Mouse (Mus musculus) liver, adult 2 months (tissue): ENCODE measurements at regions not wholly inside any gene's neighbourhood (a gene's known extent, or its start where the extent isn't known, plus 50 kb on each side); places are given as distances from the start of the nearest gene placed in this dataset.
A peak's percentile ranks its signal among the peaks of the same experiment; 100 is the strongest.

ENCODE experiments used
- DNase-seq: peaks from one replicate; pipeline ENCODE4 v3.0.0-alpha.2; 2011; ENCODE audit warnings: low read depth, low spot score; ENCODE audit errors: extremely low read depth
- H3K27ac ChIP-seq: fragments of 200-500 bp; replicated peaks from 2 replicates; pipeline ENCODE4 v1.5.1; 2012; ENCODE audit warnings: low read depth, mild to moderate bottlenecking, control low read depth, inconsistent platforms, low read length; ENCODE audit not compliant: insufficient read depth
- H3K27me3 ChIP-seq: fragments of 200-500 bp; 2 replicates; pipeline ENCODE4 v1.6.1; 2012; ENCODE audit warnings: mild to moderate bottlenecking, moderate library complexity, low read length, inconsistent platforms; ENCODE audit not compliant: control insufficient read depth, insufficient read depth
- H3K36me3 ChIP-seq: fragments of 200-500 bp; 2 replicates; pipeline ENCODE4 v1.6.1; 2012; ENCODE audit warnings: low read length, inconsistent platforms; ENCODE audit not compliant: control insufficient read depth, insufficient read depth
- H3K4me1 ChIP-seq: fragments of 200-500 bp; 2 replicates; pipeline ENCODE4 v1.6.1; 2011; ENCODE audit warnings: low read length; ENCODE audit not compliant: control insufficient read depth, insufficient read depth
- H3K4me3 ChIP-seq: fragments of 200-500 bp; 2 replicates; pipeline ENCODE4 v1.5.1; 2011; ENCODE audit warnings: low read depth, mild to moderate bottlenecking, control low read depth, low read length, moderate library complexity; ENCODE audit not compliant: insufficient read depth
- H3K79me2 ChIP-seq: fragments of 200-500 bp; 2 replicates; pipeline ENCODE4 v1.6.1; 2012; ENCODE audit warnings: inconsistent platforms, mild to moderate bottlenecking, low read length, moderate library complexity; ENCODE audit not compliant: control insufficient read depth, insufficient read depth
- H3K9ac ChIP-seq: fragments of 200-500 bp; 2 replicates; pipeline ENCODE4 v1.6.1; 2012; ENCODE audit warnings: low read depth, mild to moderate bottlenecking, control low read depth, inconsistent platforms, low read length
- CTCF ChIP-seq: fragments of 200-500 bp; IDR thresholded peaks from 2 replicates; pipeline ENCODE4 v1.5.1; 2011; ENCODE audit warnings: low read depth, low read length, control low read depth
- POLR2A ChIP-seq: fragments of 200-500 bp; IDR thresholded peaks from 2 replicates; pipeline ENCODE4 v1.6.1; 2011; ENCODE audit warnings: low read length, control low read depth; ENCODE audit not compliant: insufficient read depth; ENCODE audit errors: extremely low read depth
- WGBS: fragments of 180-500 bp; shearing (Covaris S2); methylation state at CpG from one replicate; pipeline ENCODE4 v1.1.7; 2018; 5-methylcytosine and 5-hydroxymethylcytosine counted together

GRCm38 (mm10) chr17:4781586-4781985 is 212.5 kb upstream of the Arid1b start:
- 88% methylated on average over 3 of the region's 3 CpGs for WGBS
- no peak for DNase-seq

GRCm38 (mm10) chr17:4784296-4784695 is 209.8 kb upstream of the Arid1b start:
- H3K27me3 ChIP-seq, result no peaks in the 10 kb centered on the region
- H3K27ac ChIP-seq, result no peak overlapping the region
- no peak overlapping the region for H3K4me3 ChIP-seq
- no peaks in the 10 kb centered on the region for H3K4me1 ChIP-seq
- no peak for TF ChIP-seq POLR2A
- TF ChIP-seq CTCF, result no peak
- no peaks in the 10 kb centered on the region for H3K36me3 ChIP-seq
- 75% methylated on average over 5 of the region's 5 CpGs for WGBS
- peak; percentile 28 for DNase-seq
- no peak overlapping the region for H3K9ac ChIP-seq
- no peaks in the 10 kb centered on the region for H3K79me2 ChIP-seq

More at GRCm38 (mm10) chr17:4781586-4781985, 212.5 kb upstream of the Arid1b start:
- no peak overlapping the region for H3K4me3 ChIP-seq
- no peaks in the 10 kb centered on the region for H3K4me1 ChIP-seq
- no peaks in the 10 kb centered on the region for H3K79me2 ChIP-seq
- H3K27me3 ChIP-seq, result no peaks in the 10 kb centered on the region
- H3K36me3 ChIP-seq, result no peaks in the 10 kb centered on the region
- TF ChIP-seq POLR2A, result no peak
- TF ChIP-seq CTCF, result no peak
- H3K9ac ChIP-seq, result no peak overlapping the region
- no peak overlapping the region for H3K27ac ChIP-seq

- WGBS, result 77% methylated on average over 6 of the region's 6 CpGs
- TF ChIP-seq POLR2A, result no peak
- no peak for TF ChIP-seq CTCF
- no peak for DNase-seq
- Histone ChIP-seq H3K27ac (no peak overlapping the region), H3K4me3 (no peak overlapping the region), H3K4me1 (no peaks in the 10 kb centered on the region), H3K36me3 (no peaks in the 10 kb centered on the region), H3K9ac (no peak overlapping the region), H3K79me2 (no peaks in the 10 kb centered on the region), H3K27me3 (no peaks in the 10 kb centered on the region)
Measured at GRCm38 (mm10) chr17:4785281-4785839, 208.8 kb upstream of the Arid1b start.

GRCm38 (mm10) chr17:4786524-4786923 is 207.6 kb upstream of the Arid1b start:
- Histone ChIP-seq H3K4me1 (no peaks in the 10 kb centered on the region), H3K79me2 (no peaks in the 10 kb centered on the region), H3K36me3 (no peaks in the 10 kb centered on the region), H3K27me3 (no peaks in the 10 kb centered on the region), H3K4me3 (no peak overlapping the region), H3K27ac (no peak overlapping the region), H3K9ac (no peak overlapping the region)
- no peak for DNase-seq
- TF ChIP-seq CTCF, result no peak
- no peak for TF ChIP-seq POLR2A

- no peak for DNase-seq
- Histone ChIP-seq H3K4me3 (no peak overlapping the region), H3K79me2 (no peaks in the 10 kb centered on the region), H3K9ac (no peak overlapping the region), H3K4me1 (no peaks in the 10 kb centered on the region), H3K36me3 (no peaks in the 10 kb centered on the region), H3K27ac (no peak overlapping the region), H3K27me3 (no peaks in the 10 kb centered on the region)
- 71% methylated on average over 10 of the region's 10 CpGs for WGBS
- TF ChIP-seq POLR2A (no peak), CTCF (no peak)
Measured at GRCm38 (mm10) chr17:4791873-4792272, 202.3 kb upstream of the Arid1b start.

- no peaks in the 10 kb centered on the region for H3K36me3 ChIP-seq
- TF ChIP-seq CTCF (no peak), POLR2A (no peak)
Measured at GRCm38 (mm10) chr17:4796241-4796640, 197.9 kb upstream of the Arid1b start.

More at GRCm38 (mm10) chr17:4796241-4796640, 197.9 kb upstream of the Arid1b start:
- DNase-seq, result no peak
- 68% methylated on average over 3 of the region's 3 CpGs for WGBS
- Histone ChIP-seq H3K79me2 (no peaks in the 10 kb centered on the region), H3K4me1 (no peaks in the 10 kb centered on the region), H3K27ac (no peak overlapping the region), H3K27me3 (no peaks in the 10 kb centered on the region), H3K4me3 (no peak overlapping the region), H3K9ac (no peak overlapping the region)
